Mouse (Mus musculus): Measurements from ENCODE around the gene Gnb1.
"Not testable (repeated sequence)": the region's sequence is repeated elsewhere in the genome, so short reads cannot be mapped to it uniquely, and the experiment has no call there.

Gnb1 gene

DNA sequence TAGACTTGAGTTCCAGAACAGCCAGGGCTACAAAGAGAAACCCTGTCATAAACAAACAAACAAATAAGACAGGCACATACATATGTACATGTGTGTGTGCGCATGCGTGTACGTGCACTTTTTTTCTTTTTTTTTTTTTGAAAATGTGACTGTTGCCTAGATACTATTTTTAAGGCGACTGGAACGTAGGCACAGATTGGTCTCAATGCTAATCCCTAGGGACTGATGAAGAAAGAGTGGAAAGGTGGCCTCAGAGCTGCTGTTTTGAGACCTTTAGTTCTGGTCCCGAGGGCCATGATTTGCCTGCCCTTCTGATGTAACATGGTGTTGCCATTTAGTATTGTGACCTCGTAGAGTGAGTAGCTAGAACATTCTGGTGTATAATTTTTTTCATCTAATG is 58.8 kb downstream of the Gnb1 start:
- peak; percentile 45 for DNase-seq (ENCODE audit: extremely low read depth, low read depth, low spot score)

DNA sequence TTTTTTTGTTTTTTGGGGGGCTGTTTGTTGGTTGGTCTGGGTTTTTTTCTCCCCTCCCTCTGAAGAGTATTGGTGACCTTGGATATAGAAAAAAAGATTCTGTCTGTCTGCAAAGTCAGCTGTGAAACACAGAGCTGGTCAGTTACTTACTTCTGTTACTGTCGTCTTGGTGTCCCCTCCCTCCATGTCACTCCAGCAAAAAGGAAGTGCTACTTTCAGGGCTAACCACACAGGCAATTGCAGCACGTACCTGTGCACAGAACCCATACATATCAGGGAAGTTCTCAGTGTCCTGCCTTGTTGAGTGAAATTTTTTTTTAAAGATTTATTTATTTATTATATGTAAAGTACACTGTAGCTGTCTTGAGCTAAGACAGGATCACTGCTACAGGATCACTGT is 59.3 kb downstream of the Gnb1 start:
- DNase-seq (ENCODE audit: extremely low read depth, low read depth, low spot score), result no peak

DNA sequence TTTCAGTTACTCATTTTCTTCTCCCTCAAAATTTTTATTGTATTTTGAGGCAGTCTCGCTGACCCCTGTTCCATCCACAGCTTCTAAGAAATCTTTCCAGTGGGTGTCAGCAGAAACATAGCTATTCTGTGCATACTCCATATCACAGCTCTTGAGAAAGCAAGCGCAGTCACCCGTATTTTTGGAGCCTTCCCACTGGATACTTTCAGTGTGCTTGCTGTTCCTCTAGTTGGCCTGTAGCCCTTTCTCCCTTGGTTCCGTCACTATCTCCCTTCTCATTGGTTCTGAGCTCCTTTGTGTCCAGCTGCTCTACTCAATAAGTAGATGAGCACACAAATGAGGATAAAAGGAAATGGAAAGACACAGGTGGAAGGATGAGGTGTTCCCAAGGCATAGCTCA is 59.9 kb downstream of the Gnb1 start:
- DNase-seq (ENCODE audit: extremely low read depth, low read depth, low spot score), result no peak

DNA sequence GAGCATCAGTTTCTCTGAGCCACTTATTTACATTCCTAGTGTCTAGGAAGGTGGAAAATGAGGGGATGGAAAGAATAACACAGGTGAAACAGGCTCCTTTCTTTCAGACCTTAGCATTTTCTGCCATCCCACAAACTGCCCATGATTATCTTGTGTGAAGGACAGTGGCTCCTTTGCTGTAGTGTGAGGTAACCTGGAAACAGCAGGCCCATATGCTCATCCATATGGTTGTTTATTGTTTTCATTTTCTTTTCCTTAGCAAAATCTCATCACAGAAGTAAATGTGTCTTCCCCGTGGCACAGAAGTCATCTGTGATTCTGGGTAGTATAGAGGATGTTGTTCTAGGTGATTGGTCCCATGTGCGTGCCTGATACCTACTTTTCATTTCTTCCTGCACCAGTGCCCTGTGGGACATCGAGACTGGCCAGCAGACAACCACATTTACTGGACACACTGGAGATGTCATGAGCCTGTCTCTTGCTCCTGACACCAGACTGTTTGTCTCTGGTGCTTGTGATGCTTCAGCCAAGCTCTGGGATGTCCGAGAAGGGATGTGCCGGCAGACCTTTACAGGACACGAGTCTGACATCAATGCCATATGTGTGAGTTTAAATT is 61.9 kb downstream of the Gnb1 start:
- DNase-seq (ENCODE audit: extremely low read depth, low read depth, low spot score), result no peak

DNA sequence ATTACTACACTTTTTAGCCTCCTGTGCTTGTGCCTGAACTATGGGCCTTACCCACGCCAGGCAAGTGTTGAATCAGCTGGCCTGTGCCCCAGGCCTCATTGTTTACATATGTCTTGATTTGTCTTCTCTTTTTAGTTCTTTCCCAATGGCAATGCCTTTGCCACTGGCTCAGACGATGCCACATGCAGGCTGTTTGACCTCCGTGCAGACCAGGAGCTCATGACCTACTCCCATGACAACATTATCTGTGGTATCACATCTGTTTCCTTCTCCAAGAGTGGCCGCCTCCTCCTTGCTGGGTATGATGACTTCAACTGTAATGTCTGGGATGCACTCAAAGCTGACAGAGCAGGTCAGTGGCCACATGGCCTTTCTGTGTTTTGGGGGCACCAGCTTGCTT is 63.7 kb downstream of the Gnb1 start:
- DNase-seq (ENCODE audit: extremely low read depth, low read depth, low spot score), result no peak

DNA sequence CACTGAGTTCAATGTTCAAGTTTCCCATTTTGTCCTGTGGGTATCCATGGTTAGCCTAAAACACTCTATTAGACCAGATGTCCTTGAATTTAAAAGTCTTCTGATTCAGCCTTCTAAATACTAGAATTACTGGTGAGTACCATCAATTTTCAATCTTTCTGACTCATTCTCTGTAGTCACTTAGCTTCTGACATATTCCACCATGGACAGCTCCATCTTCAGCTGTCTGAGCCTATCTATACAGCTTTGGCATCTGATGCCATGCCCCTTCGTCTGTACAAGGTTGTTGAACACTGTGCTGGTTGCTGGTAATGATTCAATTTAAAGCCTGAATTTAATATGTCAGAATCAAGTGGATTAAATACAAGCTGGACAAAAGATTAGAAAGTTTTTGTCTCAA is 64.3 kb downstream of the Gnb1 start:
- no peak for DNase-seq (ENCODE audit: extremely low read depth, low read depth, low spot score)

DNA sequence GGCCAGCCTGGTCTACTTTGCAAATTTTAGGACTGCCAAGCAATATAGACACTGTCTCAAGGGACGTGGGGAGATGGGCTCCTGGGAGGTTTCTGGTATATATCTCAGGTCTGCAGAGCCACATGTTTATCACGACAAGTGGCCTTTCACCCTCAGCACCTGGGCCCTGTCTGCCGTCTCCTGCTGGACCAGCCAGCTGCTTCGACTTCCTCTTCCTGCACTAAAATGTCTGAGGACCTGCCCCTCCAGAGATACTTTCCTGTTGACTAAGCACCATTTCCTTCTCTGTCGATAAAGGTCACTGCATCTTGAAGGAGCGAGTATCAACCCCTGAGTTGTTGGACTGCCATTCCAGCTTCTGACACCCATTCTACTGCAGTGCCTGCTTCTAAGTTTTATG is 68.3 kb downstream of the Gnb1 start:
- no peak for DNase-seq (ENCODE audit: extremely low read depth, low read depth, low spot score)

DNA sequence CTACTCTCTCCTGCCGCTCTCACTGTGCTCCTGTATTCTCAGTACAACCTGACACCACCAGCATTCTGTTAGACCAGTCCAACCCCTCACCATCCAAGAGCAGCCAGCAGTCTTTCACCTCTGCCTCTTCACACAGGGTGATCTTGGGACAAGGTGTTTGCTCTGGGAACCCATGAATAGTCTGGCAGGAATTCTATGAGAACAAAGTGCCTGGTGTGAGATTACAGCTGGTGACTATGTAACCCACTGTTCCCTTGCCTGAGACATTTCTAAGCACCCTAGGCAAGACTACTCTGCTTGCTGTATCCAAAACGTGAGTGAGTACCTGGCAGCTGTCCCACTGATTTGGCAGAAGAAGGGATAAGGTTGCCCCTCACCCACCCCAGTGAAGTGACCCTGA is 69.8 kb downstream of the Gnb1 start:
- DNase-seq (ENCODE audit: extremely low read depth, low read depth, low spot score), result no peak

DNA sequence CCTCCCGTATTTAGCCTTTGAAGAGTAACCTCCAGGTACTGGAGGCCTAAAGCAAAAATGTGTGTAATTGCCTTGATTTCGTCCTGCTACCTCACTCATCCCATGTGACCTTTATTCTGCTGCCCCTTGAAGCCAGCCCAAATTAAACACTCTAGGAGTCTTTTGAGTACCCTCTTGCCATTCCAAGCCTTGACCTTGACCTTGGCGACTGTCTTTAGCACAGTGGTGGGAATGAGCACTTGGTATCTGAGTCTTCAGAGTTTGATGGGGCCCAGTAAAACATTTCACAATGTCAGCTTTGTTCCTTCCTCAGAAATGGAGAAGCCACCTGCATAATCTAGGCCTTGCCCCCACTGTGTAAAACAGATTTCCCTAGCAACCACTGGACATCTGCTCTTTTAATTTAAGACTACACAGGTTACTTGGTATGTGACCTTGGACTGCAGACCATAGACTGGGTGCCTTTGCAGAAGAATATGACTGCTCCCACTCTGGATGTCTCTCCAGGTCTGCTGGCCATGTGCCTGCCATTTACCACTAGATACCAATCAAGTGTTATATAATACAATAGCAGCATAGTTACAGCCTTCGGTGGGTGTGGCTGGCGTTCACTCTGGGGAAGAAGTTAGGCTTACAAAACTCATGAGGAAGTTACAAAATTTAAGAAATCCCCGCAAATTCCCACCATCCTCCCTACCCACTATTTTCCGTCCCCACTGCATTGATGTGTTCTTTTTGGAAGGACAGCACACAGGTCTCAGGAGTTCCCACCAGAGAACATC is 70.7 kb downstream of the Gnb1 start, which contains the start of gene Nadk:
TSS of gene Nadk (plus strand) at position 718 of the 782 bp plus-strand sequence.
- no peak for DNase-seq (ENCODE audit: extremely low read depth, low read depth, low spot score)

DNA sequence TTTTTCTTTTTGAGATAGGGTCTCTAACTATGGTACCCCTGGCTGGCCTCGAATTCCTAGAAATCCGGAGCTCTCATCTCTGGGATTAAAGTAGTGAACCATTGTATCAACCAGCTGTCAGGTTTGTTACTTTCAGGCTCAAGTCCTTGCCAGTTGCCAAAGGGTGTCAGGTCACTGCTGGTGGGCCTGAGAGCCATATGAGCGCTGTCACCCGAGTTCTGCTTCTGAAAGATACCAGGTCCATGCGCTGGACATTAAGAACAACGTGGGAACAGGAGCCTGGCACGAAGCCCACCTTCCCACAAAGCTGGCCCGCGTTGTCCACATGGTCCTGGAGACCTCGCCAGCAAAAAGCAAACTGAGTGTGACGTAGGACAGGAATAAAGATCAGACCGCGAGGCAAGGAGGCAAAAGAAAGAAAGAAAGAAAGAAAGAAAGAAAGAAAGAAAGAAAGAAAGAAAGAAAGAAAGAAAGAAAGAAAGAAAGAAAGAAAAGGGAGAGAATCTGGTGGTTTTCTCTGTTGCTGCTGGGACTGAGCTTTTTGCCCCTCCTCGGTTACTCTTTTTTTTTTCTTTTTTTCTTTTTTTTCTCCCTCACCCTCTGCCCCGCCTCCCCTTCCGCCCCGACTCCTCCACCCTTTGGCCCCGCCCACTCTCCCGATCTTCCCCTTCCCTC is 71.7 kb downstream of the Gnb1 start:
- DNase-seq (ENCODE audit: extremely low read depth, low read depth, low spot score), result no peak

DNA sequence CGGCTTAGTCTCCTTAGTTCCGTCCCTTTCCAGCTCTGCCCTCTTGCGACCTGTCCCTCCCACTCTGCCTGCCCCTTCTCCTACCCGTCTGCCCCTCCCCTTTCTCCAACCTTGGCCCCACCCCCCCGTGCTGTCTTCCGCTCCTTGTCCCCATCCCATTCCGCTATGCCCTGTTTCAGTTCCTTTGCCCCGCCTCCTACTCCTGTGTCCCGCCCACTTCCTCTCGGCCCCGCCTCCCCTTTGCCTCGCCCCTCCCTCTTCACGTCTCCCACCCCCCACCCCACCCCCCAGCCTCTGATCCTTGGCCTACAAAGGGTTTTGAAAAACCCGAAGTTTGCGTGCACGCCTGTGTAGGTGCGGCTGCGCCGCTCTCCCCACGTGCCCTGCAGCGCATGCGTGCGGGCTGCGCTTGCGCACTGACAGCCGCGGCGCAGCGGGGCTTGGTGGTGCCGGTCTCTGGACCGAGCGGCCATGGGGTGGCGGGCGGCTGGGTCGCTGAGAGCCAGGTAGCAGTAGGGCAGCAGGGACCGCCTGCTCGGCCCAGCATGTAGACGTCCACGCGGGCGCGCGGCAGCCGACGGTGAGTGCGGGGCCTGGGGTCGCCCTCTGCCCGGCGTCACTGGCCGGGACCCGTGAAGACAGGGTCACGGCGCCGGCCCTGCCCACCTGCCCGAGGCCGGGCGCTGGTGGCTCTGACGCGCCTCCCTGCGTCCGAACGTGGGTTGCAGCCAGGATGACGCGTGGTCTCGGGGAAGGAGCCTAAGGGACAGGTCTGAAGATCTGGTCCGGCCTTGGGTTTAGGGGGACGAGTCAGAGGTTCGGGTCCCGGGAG is 72.5 kb downstream of the Gnb1 start:
- peak; percentile 89 for DNase-seq (ENCODE audit: extremely low read depth, low read depth, low spot score)

DNA sequence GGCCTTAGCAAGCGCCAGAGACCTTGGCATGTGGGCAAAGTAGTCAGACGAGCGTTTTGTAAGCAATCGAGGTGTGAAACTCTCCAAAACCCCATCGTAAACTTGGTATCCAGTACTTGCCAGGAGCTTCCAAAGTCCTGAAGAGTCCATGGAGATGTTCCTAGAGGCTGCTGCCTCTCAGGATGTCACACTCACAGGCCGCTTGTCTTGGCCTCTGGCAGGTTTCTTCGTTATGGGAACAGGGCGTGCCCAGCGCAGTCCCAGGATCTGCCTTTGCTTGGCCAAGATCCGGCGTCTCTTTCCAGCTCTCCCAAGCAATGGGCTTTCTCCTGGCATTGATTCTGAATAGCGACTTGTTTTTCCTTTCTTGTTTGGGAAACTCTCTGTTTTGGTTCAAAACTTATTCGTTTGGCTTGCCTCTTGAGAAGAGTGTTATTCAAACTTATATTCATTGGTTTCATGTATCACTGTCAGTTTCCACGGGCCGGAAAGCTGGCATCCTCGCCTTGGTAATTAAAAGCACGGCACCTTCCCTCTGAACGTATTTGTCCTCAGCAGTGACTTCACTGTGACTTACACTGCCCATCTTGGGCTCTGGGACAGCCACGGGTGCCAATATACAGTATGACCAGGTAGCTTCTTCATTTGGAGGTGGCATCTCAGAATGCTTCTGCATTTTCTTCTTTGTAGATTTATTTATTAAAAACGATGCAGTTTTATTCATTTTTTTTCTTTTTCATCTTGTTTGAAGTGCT is 73.3 kb downstream of the Gnb1 start:
- DNase-seq (ENCODE audit: extremely low read depth, low read depth, low spot score), result no peak

DNA sequence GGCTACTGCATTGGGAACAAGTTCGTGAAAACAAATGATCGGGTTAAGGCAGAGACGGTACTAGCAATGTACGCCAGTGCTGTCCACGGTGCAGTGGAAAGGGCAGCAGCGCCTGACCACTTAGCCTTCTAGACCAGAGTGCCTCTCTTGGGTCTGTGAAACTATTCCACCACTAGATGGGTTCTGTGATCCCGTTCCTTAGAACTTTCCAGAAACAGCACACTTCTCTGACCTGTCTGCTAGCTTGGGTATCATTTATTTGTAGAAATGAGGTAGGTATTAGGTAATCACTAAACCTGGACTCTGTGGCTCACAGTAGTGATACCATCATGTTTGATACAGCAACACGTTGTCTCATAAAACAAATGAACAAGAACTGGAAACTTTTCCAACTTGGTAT is 75.4 kb downstream of the Gnb1 start:
- no peak for DNase-seq (ENCODE audit: extremely low read depth, low read depth, low spot score)

DNA sequence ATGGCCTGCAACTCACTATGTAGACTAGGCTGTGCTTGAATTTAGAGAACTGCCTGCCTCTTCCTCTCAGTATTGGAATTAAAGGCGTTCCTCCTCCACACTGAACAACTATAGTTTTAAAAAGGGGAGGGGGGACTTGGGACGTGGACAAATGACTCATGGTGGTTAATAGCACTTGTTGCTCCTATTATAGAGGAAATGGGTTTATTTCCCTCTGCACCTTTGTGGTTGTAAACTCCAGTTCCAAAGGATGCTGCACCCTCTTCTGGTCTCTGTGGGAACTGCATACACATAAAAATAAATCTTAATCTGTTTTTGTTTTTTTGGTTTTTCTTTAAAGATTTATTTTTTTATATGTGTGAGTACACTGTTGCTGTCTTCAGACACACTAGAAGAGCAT is 77.0 kb downstream of the Gnb1 start:
- no peak for DNase-seq (ENCODE audit: extremely low read depth, low read depth, low spot score)

DNA sequence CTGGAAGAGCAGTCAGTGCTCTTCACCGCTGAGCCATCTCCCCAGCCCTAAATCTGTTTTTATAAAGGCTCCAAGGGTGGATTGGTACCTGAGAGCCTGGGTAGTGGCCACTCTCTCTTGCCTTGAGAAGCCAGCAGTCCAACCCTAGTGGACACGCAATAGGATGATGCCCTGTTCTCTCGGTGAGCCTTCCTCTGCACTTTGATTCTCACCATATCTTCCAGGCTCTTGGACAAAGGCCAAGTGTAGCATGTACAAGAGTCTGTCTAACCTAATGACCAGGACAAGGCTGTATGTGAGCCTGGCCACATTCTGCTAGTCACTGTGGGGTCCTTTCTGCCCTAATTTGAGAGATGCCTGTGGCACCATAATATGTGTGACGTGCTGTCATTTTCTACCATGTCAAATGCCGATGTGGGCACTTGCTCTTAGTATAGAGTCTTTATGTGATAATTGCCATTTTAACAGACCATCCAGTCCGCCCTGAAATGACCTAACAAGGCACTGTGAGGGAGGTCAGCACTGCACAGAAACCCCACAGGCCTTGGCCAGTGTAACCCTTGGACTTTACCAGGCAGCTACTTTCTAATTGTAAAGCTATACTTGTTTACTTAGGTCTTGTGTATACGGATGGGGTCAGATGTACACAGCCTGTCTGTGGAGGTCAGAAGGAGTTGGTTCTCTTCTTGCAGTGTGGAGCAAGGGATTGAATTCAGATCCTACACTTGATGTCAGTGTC is 77.6 kb downstream of the Gnb1 start:
- DNase-seq (ENCODE audit: extremely low read depth, low read depth, low spot score), result no peak

DNA sequence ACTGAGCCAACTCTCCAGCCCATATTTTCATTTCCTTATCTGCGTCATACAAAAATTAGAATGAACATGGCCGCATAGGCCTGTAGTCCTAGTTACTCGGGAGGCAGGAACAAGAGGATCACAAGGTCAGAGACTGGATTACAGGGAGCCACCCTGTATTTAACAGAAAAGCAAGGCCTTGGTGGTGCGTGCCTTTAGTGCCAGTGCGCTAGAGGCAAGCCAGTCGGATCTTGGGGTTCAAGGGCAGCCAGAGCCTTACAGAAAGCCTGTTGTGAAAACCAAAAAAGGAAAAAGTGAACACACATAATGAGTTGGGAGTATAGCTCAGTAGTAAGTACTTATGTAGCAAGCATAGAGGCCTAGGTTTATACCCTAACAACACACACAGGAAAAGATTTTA is 78.7 kb downstream of the Gnb1 start:
- DNase-seq (ENCODE audit: extremely low read depth, low read depth, low spot score), result no peak

DNA sequence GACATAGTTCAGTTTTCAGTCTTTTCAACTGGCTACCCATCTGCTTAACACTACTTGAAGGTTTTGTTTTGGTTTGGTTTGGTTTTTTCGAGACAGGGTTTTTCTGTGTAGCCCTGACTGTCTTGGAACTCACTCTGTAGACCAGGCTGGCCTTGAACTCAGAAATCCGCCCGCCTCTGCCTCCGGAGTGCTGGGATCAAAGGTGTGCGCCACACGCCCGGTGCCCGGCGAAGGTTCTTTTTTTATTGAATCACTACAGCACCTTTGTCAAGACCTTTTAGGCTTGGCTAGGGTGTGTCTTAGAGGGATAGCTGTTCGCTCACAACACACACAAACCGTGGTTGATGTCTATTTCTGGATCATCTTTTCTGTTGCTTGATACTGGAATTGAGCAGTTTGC is 79.2 kb downstream of the Gnb1 start:
- not testable (repeated sequence) for DNase-seq (ENCODE audit: extremely low read depth, low read depth, low spot score)

DNA sequence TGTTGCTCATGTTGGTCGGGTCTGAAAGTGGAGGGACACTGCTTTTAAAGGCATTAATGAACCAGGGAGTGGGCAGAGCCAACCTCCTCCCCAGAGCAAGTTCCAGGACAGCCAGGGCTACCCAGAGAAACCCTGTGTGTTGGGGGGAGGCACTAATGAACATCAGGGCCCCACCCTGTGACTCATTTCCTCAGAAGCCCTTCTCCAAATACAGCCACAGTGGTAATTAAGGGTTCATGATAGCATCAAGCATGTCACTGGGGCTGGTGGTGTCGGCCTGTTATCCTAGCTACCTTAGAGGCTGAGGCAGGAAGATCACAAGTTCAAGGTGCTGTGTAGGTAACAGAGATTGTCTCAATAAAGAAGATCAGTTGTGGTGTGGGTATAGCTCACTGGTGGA is 80.3 kb downstream of the Gnb1 start:
- no peak for DNase-seq (ENCODE audit: extremely low read depth, low read depth, low spot score)

DNA sequence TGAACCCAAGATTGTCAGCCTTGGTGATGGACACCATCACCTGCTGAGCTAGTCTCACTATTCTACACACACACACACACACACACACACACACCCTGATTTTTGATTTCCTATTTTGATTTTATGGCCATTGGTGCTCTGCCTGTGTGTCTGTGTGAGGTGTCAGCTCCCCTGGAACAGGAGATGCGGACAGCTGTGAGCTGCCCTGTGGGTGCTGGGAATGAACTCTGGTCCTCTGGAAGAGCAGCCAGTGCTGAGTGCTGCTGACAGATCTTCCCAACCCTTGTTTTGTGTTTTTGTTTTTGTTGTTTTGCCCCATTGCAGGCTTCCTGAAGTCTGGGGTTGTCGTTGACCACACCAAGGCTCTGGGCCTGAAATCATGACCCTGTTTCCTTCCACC is 82.0 kb downstream of the Gnb1 start:
- no peak for DNase-seq (ENCODE audit: extremely low read depth, low read depth, low spot score)

DNA sequence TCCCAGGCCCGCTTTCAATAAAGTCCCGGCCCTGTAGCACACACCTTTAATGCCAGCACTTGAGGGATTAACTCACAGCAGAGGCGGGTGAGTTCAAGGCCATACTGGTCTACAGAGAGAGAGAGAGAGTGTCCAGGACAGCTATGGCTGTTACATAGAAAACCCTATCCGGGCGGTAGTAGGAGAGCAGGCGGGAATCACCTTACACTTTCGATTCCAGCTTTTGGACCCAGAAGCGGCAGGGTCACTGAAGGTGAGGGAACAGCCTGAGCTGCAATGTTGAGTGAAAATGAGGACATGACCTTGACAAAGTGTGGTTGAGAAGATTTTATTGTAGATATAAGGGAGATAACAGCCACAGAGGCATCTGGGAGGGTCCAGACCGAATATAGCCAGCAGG is 82.7 kb downstream of the Gnb1 start:
- DNase-seq (ENCODE audit: extremely low read depth, low read depth, low spot score), result no peak
